Mouse (Mus musculus) embryonic facial prominence, embryonic 13.5 days (tissue): ENCODE data around the gene Amdhd1. TPM values are rescaled to one million over a fixed set of nuclear protein-coding genes. Genes with fewer than 3 reads are reported as not detected.

Experiments
- ATAC-seq: fragments of 200-750 bp; cut with Nextera tagmentation; 2 replicates; pipeline ENCODE4 v1.8.0; 2017; ENCODE audit warnings: low read depth; ENCODE audit not compliant: insufficient number of reproducible peaks, insufficient read depth, low FRiP score, low TSS enrichment
- H3K27ac ChIP-seq: fragments of 300-500 bp; sonication (generic); 2 replicates; pipeline ENCODE4 v1.5.1; 2015; ENCODE audit warnings: moderate library complexity, mild to moderate bottlenecking, inconsistent platforms
- H3K27me3 ChIP-seq: fragments of 300-500 bp; sonication (generic); 2 replicates; pipeline ENCODE4 v1.6.1; 2015; ENCODE audit warnings: mild to moderate bottlenecking, inconsistent platforms
- H3K36me3 ChIP-seq: fragments of 300-500 bp; sonication (generic); 2 replicates; pipeline ENCODE4 v1.6.1; 2015; ENCODE audit warnings: mild to moderate bottlenecking, inconsistent platforms
- H3K4me1 ChIP-seq: fragments of 300-500 bp; sonication (generic); 2 replicates; pipeline ENCODE4 v1.6.1; 2015; ENCODE audit warnings: inconsistent platforms
- H3K4me2 ChIP-seq: fragments of 300-500 bp; sonication (generic); 2 replicates; pipeline ENCODE4 v1.6.1; 2015; ENCODE audit warnings: moderate library complexity, mild to moderate bottlenecking, inconsistent platforms
- H3K4me3 ChIP-seq: fragments of 300-500 bp; sonication (generic); 2 replicates; pipeline ENCODE4 v1.5.1; 2015; ENCODE audit warnings: mild to moderate bottlenecking, inconsistent platforms
- H3K9ac ChIP-seq: fragments of 300-500 bp; sonication (generic); 2 replicates; pipeline ENCODE4 v1.6.1; 2015; ENCODE audit warnings: mild to moderate bottlenecking, inconsistent platforms
- H3K9me3 ChIP-seq: fragments of 300-500 bp; sonication (generic); 2 replicates; pipeline ENCODE4 v1.6.1; 2016; ENCODE audit warnings: inconsistent platforms
- WGBS: fragments of 180-500 bp; shearing (Covaris S2); methylation state at CpG from one replicate; pipeline ENCODE4 v1.1.7; 2015; ENCODE audit warnings: mixed read lengths; 5-methylcytosine and 5-hydroxymethylcytosine counted together
- polyA plus RNA-seq: library from polyadenylated mRNA; unstranded; fragments of >200 nt; fragmentation: Nextera tagmentation; extraction: Ambion mirVana; gene quantifications from 2 replicates; pipeline ENCODE4 v1.2.1, GENCODE M21; 2015

The Amdhd1 gene
- polyA plus RNA-seq, 1 experiment from 2014 or later = 0.21 TPM

DNA sequence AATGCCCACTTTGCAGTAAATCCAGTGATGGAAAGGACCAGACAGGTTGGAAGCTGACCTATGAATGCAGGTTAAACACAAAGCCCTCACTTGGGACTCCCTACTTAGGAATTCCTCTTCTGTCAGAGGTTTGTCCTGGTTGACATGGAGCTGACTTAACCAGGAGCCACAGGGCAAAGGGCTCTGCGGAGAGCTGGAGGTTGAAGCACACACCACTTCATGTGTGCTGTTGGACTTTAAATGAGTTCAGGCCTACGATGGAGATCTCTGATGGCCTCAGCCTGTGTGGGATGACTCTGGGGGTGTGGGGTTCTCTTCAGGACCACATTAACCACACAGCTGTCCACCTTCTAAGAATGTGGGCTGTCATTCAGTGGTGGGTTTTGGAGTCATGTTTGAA is 1.5 kb downstream of the Amdhd1 start:
- Histone ChIP-seq H3K4me3 (no peak overlapping the region), H3K4me2 (no peak overlapping the region), H3K27me3 (peaks cover 34% of the 10 kb centered on the region), H3K36me3 (no peaks in the 10 kb centered on the region), H3K27ac (no peak overlapping the region), H3K4me1 (peaks cover 16% of the 10 kb centered on the region; the same call in 1 of the 2 replicates), H3K9me3 (no peaks in the 10 kb centered on the region), H3K9ac (no peak overlapping the region)
- ATAC-seq = no peak
- 92% methylated on average over 2 of the region's 2 CpGs for WGBS

DNA sequence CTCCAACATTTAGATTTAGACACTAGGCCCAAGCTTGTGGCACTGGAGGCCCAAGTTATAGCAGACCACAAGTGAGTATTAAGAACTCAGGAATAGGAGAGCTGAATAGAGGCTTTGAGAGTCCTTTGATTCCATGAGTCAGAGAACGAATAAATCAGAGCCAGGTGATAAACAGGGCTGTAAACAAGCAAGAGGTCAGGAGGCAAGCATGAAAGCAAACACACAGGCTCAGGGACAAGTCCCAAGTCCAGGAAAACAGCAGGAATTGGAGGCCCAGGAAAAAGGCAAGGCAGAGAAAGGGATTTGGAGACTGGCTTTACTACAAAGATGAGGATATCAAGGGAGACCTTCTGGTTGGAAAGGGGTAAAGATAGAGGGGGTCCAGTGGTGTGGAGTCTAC is 14.5 kb downstream of the Amdhd1 start:
- ATAC-seq = no peak
- Histone ChIP-seq H3K9ac (no peak overlapping the region), H3K4me3 (no peak overlapping the region), H3K27me3 (no peaks in the 10 kb centered on the region; the same call in 1 of the 2 replicates), H3K4me1 (no peaks in the 10 kb centered on the region), H3K4me2 (no peak overlapping the region), H3K27ac (no peak overlapping the region), H3K9me3 (no peaks in the 10 kb centered on the region), H3K36me3 (no peaks in the 10 kb centered on the region)
- 78% methylated on average over 1 of the region's 1 CpGs for WGBS

DNA sequence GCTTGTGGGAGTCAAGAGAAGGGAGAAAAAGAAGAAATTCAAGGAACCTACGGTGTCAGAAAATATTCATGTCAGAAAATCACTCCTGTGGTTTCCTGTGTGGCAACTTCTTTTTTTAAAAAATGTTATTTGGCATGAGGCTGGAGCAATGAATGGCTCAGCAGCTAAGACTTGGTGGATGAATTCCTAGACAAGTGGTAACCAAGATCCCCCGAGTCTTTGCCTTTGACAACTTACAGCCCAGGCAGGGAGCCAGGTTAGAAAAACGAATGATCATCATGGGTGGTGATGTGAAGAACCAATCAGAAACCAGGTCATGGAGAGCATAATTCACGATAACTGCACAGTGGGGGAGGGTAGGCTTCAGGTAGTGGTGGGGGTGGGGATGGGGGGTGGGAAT is 18.8 kb downstream of the Amdhd1 start:
- H3K4me1 ChIP-seq = no peaks in the 10 kb centered on the region
- H3K36me3 ChIP-seq = no peaks in the 10 kb centered on the region
- no peaks in the 10 kb centered on the region for H3K27me3 ChIP-seq
- no peak overlapping the region for H3K4me2 ChIP-seq
- no peak overlapping the region for H3K4me3 ChIP-seq
- no peaks in the 10 kb centered on the region for H3K9me3 ChIP-seq
- ATAC-seq = no peak
- no peak overlapping the region for H3K27ac ChIP-seq
- WGBS = 67% methylated on average over 4 of the region's 4 CpGs
- no peak overlapping the region for H3K9ac ChIP-seq

DNA sequence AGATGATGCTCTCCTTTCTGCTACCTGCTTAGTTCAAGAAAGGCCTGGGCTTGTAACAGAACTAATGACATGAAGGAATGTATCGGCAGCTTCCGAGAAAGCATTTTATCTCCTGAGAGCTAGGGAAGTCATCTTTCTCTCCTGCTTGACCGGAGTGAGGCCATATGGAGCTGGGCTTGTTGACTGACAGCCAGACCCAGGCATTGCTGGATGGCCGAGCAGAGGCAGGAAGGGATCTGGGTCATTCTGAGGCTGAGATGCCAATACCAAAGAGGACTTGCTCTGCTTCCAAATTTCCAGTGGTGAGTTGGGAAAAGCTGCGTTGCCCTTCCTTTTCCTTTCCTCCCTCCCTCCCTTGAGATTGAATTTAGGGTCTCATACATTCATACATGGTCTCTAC is 20.1 kb downstream of the Amdhd1 start:
- Histone ChIP-seq H3K4me3 (no peak overlapping the region), H3K4me2 (no peak overlapping the region), H3K27ac (no peak overlapping the region), H3K9ac (no peak overlapping the region), H3K27me3 (no peaks in the 10 kb centered on the region), H3K4me1 (no peaks in the 10 kb centered on the region), H3K36me3 (no peaks in the 10 kb centered on the region), H3K9me3 (no peaks in the 10 kb centered on the region)
- ATAC-seq = no peak
- 84% methylated on average over 5 of the region's 5 CpGs for WGBS

DNA sequence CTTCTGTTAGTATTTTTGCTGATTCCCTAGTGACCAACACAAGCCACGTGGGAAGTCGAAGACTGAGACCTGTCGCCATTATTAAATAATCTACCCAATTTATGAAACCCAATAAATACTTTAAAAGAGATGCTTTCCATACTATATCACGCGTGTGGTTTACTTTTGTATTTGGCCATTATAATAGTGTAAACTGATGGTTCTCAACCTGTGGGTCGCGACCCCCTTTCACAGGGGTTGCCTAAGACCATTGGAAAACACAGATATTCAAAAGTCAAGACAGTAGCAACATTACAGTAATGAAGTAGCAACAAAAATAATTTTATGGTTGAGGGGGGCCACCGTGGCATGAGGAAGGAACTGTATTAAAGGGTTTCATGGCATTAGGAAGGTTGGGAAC is 20.7 kb downstream of the Amdhd1 start:
- no peak overlapping the region for H3K27ac ChIP-seq
- H3K27me3 ChIP-seq = no peaks in the 10 kb centered on the region
- no peak overlapping the region for H3K9ac ChIP-seq
- no peak overlapping the region for H3K4me2 ChIP-seq
- ATAC-seq = no peak
- 92% methylated on average over 8 of the region's 8 CpGs for WGBS
- H3K9me3 ChIP-seq = no peaks in the 10 kb centered on the region
- no peaks in the 10 kb centered on the region for H3K36me3 ChIP-seq
- no peak overlapping the region for H3K4me3 ChIP-seq
- no peaks in the 10 kb centered on the region for H3K4me1 ChIP-seq

DNA sequence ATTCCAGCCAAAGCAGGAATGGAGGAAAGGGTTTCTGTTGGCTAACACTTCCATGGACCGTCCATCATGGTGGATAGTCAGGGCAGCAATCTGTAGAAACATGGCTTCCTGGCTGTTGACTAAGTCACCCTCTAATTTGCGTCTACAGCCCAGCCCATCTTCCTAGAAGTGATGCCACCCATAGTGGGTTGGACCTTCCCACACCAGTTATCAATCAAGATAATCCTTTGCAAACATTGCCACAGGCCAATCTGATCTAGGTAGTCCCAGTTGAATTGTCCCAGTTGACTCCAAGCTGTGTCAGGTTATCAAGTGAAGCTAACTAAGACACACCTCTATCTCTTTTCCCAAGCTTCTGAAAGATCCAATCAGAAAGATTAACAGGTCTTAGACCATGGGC is 21.2 kb downstream of the Amdhd1 start:
- no peak overlapping the region for H3K4me2 ChIP-seq
- no peak overlapping the region for H3K27ac ChIP-seq
- WGBS = 91% methylated on average over 2 of the region's 2 CpGs
- no peaks in the 10 kb centered on the region for H3K9me3 ChIP-seq
- H3K36me3 ChIP-seq = no peaks in the 10 kb centered on the region
- no peak for ATAC-seq
- no peaks in the 10 kb centered on the region for H3K27me3 ChIP-seq
- no peak overlapping the region for H3K9ac ChIP-seq
- H3K4me3 ChIP-seq = no peak overlapping the region
- no peaks in the 10 kb centered on the region for H3K4me1 ChIP-seq

DNA sequence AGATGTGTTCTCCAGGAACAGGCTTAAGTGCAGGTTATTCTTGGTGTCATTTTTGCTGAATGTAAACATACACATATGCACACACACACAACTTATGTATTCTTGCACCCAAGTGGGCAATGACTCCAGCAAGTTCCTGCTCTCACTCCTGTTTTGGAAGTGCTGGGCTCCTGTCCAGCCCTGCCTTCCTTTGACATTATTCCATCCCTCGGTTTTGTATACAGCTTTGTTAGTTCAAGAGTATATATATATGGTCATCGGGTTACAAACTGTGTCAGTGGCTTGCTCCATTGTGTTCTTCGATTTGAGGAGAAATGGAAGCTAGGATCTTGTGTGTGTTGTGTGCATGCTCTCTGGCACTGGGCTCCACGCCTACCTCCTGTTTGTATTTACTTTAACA is 21.6 kb downstream of the Amdhd1 start:
- no peaks in the 10 kb centered on the region for H3K9me3 ChIP-seq
- no peak overlapping the region for H3K27ac ChIP-seq
- WGBS = 82% methylated on average over 4 of the region's 4 CpGs
- no peaks in the 10 kb centered on the region for H3K4me1 ChIP-seq
- H3K4me2 ChIP-seq = no peak overlapping the region
- H3K27me3 ChIP-seq = no peaks in the 10 kb centered on the region
- ATAC-seq = no peak
- H3K9ac ChIP-seq = no peak overlapping the region
- H3K4me3 ChIP-seq = no peak overlapping the region
- no peaks in the 10 kb centered on the region for H3K36me3 ChIP-seq

DNA sequence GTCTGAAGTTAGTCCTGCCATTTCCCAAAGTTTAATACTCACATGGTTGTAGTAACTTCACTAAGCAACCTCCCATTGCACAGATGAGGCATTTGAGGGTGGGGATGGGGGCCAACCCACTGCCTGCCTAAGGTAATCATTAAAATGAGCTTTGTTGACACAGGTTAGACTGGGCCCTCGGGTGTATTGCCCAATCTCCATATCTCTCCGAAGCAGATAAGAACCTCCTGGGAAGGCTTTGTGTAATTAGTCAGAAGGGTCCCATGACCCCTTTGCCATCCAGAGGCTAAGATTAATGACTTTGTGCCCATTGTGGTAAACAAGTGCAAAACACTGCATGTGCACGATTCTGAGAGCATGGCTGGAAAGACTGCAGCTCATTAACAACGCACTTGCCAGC is 22.1 kb downstream of the Amdhd1 start:
- H3K9me3 ChIP-seq = no peaks in the 10 kb centered on the region
- no peak overlapping the region for H3K9ac ChIP-seq
- H3K4me2 ChIP-seq = no peak overlapping the region
- no peaks in the 10 kb centered on the region for H3K4me1 ChIP-seq
- no peaks in the 10 kb centered on the region for H3K36me3 ChIP-seq
- 74% methylated on average over 4 of the region's 4 CpGs for WGBS
- H3K4me3 ChIP-seq = no peak overlapping the region
- H3K27ac ChIP-seq = no peak overlapping the region
- no peaks in the 10 kb centered on the region for H3K27me3 ChIP-seq
- no peak for ATAC-seq

DNA sequence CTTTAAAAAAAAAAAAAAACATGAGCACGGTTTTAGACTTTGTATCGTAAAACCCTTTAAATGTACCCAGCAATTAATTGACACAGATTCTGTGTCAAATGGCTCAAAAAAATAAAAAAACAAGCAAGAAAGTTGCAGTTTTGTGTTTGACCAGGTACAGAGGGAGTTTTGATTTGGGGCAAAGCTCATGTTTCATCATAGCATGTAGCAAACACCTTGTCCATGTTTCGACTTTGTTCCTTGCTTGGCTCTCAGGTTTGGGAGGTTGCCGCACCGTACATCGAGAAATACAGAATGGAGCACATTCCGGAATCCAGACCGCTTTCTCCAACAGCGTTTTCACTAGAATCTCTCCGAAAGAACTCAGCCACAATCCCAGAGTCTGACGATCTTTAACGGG is 23.9 kb downstream of the Amdhd1 start:
- no peaks in the 10 kb centered on the region for H3K27me3 ChIP-seq
- WGBS = 79% methylated on average over 12 of the region's 12 CpGs
- H3K4me1 ChIP-seq = no peaks in the 10 kb centered on the region

DNA sequence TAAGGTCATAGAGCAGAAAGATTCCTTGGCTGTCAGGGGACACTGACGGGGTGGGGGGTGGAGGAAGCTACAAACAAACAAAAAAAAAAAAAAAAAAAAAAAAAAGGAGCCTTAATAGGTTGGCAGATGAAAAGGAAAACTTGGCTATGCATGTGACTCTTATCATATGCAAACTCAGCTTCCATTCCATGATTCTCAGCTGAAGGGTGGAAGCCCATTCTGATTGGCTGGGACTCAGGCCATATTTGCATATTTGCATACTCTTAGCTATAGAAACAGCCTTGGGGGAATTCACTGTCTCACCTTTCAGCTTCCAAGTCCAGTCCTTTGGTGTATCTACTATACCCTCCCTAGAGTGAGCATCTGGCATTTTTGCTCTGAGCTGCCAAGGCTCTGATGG is 24.4 kb downstream of the Amdhd1 start:
- 29% methylated on average over 1 of the region's 1 CpGs for WGBS
- H3K27ac ChIP-seq = no peak overlapping the region

More for the DNA sequence above, 23.9 kb downstream of the Amdhd1 start:
- Histone ChIP-seq H3K9ac (no peak overlapping the region), H3K27ac (no peak overlapping the region), H3K36me3 (no peaks in the 10 kb centered on the region), H3K4me3 (no peak overlapping the region), H3K4me2 (no peak overlapping the region), H3K9me3 (no peaks in the 10 kb centered on the region)
- ATAC-seq = no peak

DNA sequence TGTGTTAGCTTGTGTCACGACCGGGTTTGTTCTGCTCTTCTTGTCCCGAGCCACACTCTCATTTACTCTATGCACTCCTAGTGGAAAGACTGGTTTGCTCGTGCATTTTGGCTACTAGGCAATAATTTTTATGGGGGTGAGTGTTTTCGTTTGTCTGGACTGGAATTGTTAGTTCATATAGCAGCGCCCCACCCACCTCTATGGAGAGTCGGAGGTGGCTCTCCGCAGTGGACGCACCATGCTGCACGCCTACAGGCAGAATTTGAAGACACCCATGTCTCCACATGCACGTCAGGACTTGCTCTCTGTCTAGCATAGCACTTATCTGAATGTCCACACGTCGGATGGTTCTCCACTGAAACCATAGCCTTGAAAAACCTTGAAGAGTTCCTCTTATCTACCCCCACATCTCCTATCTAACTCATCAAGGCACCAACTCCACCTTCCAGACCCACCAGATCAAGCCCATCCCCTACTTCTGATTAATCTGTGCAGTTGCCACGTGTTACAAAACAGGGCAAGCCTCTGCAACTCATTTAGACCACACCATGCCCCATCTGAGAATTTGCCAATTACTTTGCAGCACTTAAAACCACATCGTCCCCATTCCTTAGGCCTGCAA is 30.2 kb downstream of the Amdhd1 start:
- Histone ChIP-seq H3K9me3 (no peaks in the 10 kb centered on the region), H3K4me1 (peaks cover 3% of the 10 kb centered on the region; the same call in 1 of the 2 replicates), H3K36me3 (no peaks in the 10 kb centered on the region), H3K27me3 (no peaks in the 10 kb centered on the region), H3K27ac (no peak overlapping the region), H3K4me2 (no peak overlapping the region), H3K9ac (no peak overlapping the region), H3K4me3 (no peak overlapping the region)
- WGBS = 82% methylated on average over 15 of the region's 15 CpGs
- ATAC-seq = no peak

More for the DNA sequence above, 24.4 kb downstream of the Amdhd1 start:
- no peak for ATAC-seq
- Histone ChIP-seq H3K4me2 (no peak overlapping the region), H3K4me1 (no peaks in the 10 kb centered on the region), H3K9me3 (no peaks in the 10 kb centered on the region), H3K9ac (no peak overlapping the region), H3K27me3 (no peaks in the 10 kb centered on the region), H3K36me3 (no peaks in the 10 kb centered on the region), H3K4me3 (no peak overlapping the region)

DNA sequence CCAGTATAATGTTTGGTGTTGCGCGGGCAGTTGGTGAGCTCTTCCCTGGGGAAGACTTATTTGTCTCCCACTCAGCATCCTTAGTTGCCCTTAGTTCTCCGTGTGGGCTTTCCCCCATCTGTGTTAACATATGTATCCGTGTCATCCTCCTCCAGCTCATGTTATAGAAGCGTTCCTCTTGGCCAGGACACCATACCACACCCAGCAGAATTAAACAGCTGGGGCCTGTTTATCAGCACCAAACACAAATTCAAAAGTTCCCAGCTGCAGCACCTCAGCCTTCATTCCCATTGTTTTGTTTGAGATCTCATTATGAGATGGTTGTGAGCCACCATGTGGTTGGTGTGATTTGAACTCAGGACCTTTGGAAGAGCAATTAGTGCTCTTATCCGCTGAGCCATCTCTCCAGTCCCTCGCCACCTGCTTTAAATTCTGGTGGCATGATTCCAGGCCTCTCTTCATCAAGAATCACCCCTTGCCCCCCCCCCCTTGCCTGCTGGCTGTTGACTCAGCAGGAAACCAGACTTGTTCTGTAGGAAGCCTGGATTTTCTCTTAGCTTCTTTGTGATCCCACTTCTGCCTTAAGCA is 31.4 kb downstream of the Amdhd1 start:
- no peak overlapping the region for H3K27ac ChIP-seq
- no peaks in the 10 kb centered on the region for H3K27me3 ChIP-seq
- H3K4me3 ChIP-seq = no peak overlapping the region
- 74% methylated on average over 7 of the region's 7 CpGs for WGBS
- peaks cover 3% of the 10 kb centered on the region; the same call in 1 of the 2 replicates for H3K4me1 ChIP-seq
- H3K4me2 ChIP-seq = no peak overlapping the region
- no peaks in the 10 kb centered on the region for H3K36me3 ChIP-seq
- H3K9me3 ChIP-seq = no peaks in the 10 kb centered on the region
- no peak for ATAC-seq
- no peak overlapping the region for H3K9ac ChIP-seq
